Mouse (Mus musculus): ENCODE results near the gene Atp2a2.

Gene Atp2a2

DNA sequence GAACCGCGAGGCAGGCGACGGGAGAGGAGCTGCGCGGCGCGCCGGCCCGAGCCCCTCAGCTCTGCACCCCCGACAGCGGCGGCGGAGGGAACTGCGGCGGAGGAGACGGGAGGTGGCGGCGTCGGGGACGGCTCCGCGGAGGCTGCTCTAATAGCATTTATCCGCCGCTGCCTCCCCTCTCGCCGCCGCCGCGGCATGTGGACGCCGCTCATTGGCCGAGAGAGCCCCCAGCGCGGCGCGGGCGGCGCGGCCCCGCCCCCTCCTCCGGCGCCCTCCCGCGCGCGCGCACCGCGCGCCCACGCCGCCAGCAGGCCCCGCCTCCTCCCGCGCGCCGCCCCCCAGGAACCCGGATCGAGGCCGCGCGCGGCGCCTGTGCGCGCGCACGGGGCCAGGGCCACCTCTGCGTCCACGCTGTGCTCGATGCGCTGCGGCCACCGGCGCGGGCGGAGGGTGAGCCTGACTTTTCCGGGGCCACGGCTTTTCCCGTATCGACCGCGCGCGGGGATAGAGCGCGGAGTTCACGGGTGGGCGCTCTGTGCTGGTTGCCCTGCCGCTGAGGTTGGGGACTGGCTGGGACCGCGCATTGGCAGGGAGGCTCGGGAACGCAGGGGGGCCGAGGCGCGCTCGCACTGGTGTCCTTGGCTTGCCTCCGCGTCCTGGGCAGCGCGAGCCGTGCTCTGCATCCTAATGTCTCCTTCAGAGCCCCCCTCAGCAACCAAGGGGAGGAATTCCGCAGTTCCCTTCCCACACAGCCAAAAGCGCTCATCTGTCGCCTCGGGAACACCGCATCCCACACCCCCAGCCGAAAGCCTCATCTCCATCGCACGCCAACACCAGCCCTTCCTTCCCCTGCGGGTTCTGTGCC is at the start of gene Atp2a2:
Gene Atp2a2, minus strand, starts transcription at position 149 of the 865 bp plus-strand sequence.
- in situ Hi-C loops (cut with MboI), result no loop called here

GRCm38 (mm10) chr5:122550460-122550859 is 48.4 kb upstream of the Atp2a2 start:
- in situ Hi-C loops (cut with MboI), result no loop called here

- in situ Hi-C loops (cut with MboI), result no loop called here
Observed at GRCm38 (mm10) chr5:122548671-122549070, 46.6 kb upstream of the Atp2a2 start.

GRCm38 (mm10) chr5:122547810-122548209 is 45.8 kb upstream of the Atp2a2 start:
- in situ Hi-C loops (cut with MboI), result no loop called here

DNA sequence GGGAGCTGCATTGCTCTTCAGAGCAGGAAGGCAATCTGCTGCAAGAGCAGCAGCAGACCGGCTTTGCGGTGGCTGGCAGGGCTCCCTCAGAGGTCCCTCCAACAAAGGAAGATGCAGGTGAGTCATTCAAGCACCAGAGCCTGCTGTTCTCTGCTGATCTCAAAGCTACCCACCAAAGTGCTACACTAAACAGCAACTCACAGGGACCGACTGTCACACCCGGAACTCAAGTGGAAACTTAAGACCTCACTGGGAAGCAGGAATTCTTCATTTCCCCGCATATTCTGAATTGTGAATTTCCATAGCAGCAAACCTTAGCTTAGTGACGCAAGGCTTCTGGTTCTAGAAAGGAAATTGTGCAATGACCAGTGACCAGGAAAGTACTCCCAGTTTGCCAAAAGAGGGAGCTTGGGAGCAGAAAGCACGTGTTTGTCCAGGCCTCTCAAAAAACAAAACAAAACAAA is 45.3 kb upstream of the Atp2a2 start:
- in situ Hi-C loops (cut with MboI), result no loop called here

GRCm38 (mm10) chr5:122543392-122543791 is 41.4 kb upstream of the Atp2a2 start:
- in situ Hi-C loops (cut with MboI), result no loop called here

- in situ Hi-C loops (cut with MboI), result no loop called here
Observed at GRCm38 (mm10) chr5:122541871-122542270, 39.8 kb upstream of the Atp2a2 start.

DNA sequence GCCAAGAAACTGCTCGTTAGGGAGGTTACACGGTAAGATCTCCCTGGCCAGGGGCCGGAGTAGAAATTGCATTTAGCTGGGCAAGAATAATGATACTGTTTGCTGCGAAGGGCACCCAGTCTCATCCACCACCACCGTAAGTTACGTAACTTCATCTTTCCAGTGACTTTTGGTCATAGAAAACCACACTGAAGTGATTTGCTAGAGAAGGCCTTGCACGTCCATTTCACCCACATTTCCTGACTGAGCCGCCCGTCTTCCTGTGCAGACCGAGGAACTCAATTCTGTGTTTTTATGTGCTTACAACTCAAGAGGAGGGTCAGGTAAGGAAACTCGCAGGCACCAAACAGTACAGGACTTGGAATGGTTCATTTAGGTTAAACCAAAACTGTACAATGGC is 36.1 kb upstream of the Atp2a2 start:
- in situ Hi-C loops (cut with MboI), result no loop called here

DNA sequence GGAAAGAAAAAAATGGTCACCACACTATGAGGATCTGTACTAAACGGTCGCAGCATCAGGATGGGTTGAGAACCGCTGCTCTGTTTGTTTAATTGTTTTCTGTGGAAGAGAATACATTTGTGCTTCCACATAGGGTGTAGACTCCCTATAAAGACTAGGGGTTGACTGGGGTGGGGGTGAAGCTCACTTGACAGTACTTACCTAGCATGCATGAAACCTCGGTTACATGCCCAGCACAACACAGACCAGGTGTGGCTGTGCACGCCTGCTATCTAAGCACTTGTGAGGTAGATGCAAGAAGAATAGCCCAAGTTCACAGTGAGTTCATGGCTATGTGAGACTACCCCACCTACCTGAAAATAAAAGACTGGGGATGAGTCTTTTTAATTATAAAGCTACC is 35.6 kb upstream of the Atp2a2 start:
- in situ Hi-C loops (cut with MboI), result no loop called here

- in situ Hi-C loops (cut with MboI), result no loop called here
Observed at GRCm38 (mm10) chr5:122533884-122534283, 31.9 kb upstream of the Atp2a2 start.

GRCm38 (mm10) chr5:122529913-122530604 is 28.0 kb upstream of the Atp2a2 start:
- in situ Hi-C loops (cut with MboI), result no loop called here

DNA sequence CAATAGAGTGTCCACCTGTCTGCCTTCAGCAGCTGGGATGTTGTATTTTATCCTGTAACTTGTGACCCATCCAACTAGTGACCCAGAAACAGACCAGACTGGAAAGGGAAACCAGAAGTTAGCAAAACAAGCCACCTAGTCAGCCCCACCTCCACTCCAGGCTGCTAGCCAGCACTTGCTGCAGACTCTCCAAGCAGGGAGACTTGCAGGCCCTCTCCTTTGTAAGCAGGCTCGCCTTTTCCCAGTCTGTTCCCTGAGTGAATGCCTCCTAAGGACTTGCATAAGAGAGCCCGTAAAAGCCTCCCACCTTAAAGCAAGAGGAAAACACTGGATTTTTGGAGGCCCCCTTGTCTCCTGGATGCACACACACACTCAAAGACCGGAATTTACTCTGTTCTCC is 27.3 kb upstream of the Atp2a2 start:
- in situ Hi-C loops (cut with MboI), result no loop called here

GRCm38 (mm10) chr5:122528591-122528990 is 26.6 kb upstream of the Atp2a2 start:
- in situ Hi-C loops (cut with MboI), result no loop called here

DNA sequence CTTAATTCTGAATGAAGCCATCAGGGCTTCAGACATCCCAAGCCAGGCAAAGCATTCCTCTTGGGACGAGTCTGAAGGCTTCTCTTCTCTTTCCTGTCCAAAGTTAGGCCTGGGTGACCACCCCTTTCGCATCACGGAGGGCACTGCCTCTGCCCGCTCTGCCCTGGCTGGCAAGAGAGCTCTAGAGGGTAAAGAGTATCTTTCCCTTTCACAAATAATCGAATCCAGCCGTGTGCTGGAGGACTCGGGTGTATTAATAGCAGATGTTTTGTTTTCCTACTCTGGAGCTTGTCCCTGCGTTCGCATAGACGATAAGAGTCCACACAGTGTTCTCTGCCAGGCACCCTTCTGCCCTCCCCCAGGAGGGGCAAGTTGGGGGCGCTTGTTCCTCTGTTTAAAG is 25.7 kb upstream of the Atp2a2 start:
- in situ Hi-C loops (cut with MboI), result no loop called here

DNA sequence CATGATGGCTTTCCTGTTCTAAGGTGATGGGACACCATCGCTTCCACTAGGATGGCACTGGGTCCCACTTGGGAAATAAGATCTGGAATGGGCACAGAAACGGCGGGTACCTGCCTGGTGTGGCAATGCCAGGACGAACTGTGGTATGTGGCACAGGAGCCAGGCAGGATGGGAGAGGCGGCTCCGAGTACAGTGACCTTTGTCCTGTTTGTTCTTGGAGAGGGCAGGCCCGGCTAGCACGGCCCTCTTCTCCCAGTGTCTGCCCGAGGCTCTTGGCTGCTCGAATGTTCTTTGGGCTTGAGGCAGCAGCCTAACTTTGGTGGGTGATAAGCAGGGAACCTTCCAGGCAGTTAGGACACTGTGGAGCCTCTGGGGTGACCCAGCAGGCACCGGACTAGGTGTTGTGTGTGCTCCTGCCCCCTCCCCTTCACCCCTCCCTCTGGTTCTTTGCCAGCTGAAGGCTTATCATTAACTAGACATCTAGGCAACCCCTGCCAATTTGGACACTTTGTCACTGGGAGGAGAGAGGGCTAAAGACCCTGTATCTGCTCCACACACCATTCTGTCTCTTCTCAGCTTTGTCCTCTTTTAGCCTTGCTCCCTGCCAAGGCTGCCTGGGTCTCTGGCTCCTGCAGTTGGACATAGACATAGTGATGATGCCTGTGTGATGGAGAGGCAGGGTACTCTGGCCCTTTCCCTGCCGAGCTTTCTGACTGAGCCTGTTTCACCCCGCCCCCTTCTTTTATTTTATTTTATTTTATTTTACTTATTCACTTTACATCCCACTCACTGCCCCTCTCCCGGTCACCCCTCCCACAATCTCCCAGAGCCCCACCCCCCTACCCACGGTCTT is 25.1 kb upstream of the Atp2a2 start:
- in situ Hi-C loops (cut with MboI), result no loop called here

DNA sequence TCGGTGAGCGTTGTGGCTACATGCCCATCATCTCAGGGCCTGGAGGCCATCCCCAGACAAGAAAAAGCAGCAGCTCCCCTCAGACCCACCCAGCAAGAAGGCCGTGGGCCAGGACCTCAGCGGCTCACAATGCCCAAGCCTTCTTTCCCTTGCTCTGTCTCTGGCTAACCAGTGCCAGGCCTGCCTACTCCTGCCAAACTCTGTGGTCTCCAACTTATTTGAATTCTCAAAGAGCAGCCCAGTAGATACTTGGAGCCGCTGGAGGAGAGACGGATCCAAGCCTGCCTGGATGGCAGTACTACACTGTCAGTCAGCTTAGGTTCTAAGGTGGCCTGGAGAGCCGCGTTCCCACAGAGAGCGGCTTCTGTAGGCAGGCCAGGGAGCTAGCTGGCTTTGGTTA is 24.4 kb upstream of the Atp2a2 start:
- in situ Hi-C loops (cut with MboI), result no loop called here

- in situ Hi-C loops (cut with MboI), result no loop called here
Observed at GRCm38 (mm10) chr5:122525238-122525931, 23.4 kb upstream of the Atp2a2 start.

GRCm38 (mm10) chr5:122524854-122525237 is 22.8 kb upstream of the Atp2a2 start:
- in situ Hi-C loops (cut with MboI), result no loop called here

- in situ Hi-C loops (cut with MboI), result no loop called here
Observed at GRCm38 (mm10) chr5:122524244-122524643, 22.2 kb upstream of the Atp2a2 start.

DNA sequence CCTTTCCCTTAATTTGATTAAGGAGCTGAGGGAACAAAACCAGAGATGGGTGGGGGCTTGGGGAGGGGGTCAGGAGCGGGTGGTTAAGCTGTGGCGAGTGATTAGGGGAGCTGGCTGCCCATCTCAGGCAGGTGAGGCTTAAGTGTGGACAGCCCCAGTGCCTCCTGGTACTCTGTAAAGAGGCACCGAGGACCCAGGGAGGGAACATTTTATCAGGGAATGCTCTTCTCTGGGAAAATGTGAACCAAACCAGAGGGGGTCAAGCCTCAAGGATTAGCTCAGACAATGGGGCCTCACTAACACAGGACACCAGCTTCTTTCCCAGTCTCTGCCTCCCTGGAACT is 19.1 kb upstream of the Atp2a2 start:
- in situ Hi-C loops (cut with MboI), result no loop called here

DNA sequence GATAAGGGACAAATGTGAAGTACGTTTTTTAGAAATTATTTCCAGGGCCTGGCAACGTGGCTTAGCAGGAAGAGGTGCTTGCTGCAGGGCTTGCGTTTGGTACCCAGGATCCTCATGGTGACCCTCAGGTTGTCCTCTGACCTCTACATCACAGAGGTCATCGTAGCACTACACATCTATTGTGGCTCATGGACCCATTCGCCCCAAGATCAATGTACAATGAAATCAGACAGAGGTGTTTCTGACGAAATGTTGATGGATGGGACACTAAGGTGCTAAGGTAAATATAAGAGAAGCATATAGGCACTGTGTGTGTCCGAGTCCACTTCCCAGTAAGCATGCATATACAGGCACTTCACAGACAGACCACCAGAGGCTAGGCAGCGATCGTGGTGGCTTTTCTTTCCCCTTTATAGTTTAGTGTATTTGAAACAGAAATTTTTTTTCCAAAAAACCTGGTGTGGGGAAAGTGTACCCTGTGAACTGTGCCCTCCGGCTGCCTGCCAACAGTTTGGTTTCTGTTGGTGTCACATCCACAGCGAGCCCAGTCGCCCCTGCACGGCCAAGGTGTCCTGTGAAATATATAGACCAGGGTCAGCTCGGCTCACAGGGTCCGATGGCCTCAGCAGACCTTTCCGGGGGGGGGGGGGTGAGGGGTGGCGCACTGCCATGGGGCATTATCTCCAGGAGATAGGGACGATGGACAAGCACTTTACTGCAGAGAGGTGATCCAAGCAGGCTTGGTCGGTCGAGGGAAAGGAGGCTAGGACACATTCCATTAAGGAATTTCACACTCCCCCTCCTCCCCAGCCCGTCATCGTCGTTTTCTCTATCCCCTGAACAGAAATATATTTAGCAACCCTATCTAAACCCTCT is 18.5 kb upstream of the Atp2a2 start:
- in situ Hi-C loops (cut with MboI), result no loop called here
